Mouse (Mus musculus): ENCODE data around the gene Depdc1b. TPM values are rescaled to one million over a fixed set of nuclear protein-coding genes. Genes with fewer than 3 reads are reported as not detected.

Gene Depdc1b
- total RNA-seq, 2 experiments from 2014 or later: 1.6 to 3.0 TPM

DNA sequence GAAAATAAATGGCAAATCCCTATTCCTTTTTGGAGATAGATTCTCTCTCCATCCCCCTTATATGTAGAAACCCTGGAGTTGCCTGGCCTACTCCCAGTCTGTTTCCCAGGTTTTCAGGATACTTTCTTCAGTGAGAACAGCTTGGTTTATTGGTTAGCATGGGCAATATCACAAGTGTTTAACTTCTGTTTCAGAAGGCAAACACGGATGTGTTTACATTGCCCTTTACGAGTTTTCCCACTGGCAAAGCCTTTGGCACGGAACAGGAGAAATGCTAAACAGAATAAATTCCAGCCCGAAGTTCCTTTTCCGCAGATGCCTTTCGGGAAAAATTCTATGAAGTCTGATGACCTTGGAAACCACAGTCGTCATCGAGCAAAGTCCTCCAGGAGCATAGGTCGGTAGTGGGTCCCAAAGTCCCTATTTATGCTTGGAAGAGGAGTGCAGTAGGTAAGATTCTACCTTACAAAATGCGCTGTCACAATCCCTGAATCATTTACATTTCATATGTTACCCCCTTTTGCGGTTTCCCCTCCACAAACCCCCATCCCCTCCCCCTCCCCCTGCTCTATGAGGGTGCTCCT, 132.3 kb downstream of the Depdc1b start:
- DNase-seq: no peak

DNA sequence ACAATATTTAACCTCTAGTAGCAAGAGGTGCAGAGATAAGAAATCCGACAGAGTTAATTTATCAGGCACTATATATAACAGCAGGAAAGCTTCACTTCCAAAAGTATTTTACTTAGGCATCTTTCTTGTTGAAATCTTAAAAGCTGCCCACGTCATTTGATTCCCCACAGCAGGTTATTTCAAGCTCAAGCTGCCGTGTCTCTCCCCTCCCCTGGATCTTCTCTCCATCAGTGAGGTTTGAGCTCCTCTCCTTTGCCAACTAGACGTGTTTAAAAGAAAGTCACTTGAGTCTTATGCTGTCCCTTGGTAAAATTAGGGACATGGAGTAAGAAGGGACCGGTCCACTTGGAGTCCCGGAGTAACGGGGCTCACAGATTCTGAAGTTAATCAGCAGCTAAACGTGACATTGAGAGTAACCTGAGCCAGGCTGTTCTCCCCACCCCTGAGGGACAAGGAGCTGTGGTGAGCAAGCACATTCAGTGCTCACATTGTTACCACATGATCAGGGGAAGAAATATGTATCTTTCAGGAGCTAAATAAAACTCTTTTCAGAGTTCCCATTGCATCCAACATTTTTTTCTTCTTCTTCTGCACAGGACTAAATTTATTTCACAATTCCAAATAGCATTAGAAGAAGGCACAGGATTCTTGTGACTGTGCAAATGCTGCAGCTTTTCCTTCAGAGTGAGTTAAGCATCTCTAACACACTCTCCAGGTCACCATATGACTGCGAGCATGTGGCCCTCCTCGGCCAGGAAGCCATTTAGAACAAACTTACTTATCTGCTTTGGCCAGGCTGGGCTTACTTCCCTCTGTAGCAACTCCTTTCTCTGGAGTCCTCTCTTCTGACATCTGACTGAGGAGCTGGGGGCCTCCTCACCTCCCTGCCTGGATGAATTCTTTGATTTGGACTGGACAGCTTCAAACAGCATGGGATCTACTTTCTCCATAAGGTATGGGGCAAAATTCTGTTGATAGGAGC, 133.3 kb downstream of the Depdc1b start, which contains the start of gene Pde4d:
Gene Pde4d, plus strand, starts transcription at position 833 of the 982 bp plus-strand sequence.
- DNase-seq: no peak

DNA sequence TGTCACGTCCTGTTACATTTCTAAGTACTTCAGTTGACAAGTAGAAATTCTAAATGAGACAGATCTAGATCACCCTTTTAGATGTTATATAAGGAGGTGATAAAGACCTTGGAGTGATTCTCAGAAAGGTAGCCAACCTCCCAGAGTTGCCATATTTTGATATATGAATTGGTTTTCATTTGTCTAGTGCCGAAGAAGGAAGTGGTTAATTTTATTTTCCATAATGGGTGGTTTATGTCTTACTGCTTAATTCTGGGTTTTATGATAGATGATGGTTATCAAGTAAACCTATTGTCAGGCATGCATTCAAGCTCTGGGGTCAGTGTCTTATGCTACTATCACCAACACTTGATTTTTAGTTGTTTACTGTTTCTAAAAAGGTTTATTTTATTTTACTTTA, 135.0 kb downstream of the Depdc1b start:
- no peak for DNase-seq

DNA sequence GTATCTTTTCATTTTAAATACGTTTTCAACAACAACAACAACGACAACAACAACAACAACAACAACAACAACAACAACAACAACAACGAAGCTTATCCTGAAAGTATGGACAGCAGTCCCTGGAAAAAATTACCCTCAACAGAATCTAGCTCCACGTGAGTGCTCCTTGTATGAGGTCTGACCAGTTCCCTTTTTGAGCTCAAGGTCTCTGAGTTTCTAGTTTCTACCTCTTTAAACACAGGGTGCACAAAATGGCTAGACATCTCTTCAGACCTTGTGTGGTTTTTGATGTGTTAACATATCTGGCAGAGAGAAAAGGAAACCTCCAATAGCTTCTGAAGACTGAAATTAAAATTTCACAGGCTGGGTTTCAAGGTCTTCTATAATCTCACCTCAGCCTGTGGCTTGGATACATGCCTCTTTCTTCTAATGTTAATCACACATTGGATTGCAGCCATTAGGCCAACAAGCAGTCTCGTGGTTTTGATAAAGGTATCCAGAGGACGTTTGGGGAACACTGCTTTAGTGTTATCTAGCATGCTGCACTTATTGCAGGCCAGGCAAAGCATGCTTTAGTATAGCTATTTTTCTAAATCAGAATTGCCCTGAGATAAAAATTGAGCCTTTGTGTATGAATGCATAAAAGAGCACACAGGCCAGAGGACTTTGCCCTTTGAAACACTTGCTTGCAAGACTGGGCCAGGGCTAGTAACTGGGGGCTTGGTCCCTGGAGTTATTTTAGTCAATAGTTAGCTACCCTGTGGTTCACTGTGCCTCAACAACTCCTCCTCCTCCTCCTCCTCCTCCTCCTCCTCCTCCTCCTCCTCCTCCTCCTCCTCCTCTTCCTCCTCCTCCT, 137.2 kb downstream of the Depdc1b start:
- DNase-seq: no peak

Other genes with a start within 250 kb of the Depdc1b start
- gene Ndufaf2, start 157.7 kb upstream of the Depdc1b start, total RNA-seq (2021): 10 to 100 TPM; 13.3 to 14.2 TPM
- gene Ercc8, start 157.6 kb upstream of the Depdc1b start, total RNA-seq (2021): 10 to 100 TPM in 1 of 2 experiments, 1 to 10 TPM in 1; 9.5 to 10.2 TPM
- gene Elovl7, start 101.9 kb upstream of the Depdc1b start, total RNA-seq (2021): 1 to 10 TPM in 1 of 2 experiments, under 1 TPM in 1; 0.97 to 1.3 TPM
- gene Pde4d, start 133.6 kb downstream of the Depdc1b start, total RNA-seq (2021): 10 to 100 TPM; 79.5 to 83.1 TPM